Mouse (Mus musculus) hindbrain, embryonic 15.5 days (tissue): ENCODE measurements around the gene Fat2. TPM values are rescaled to one million over a fixed set of nuclear protein-coding genes. Genes with fewer than 3 reads are reported as not detected.

Experiments used
- ATAC-seq: fragments of 200-750 bp; cut with Nextera tagmentation; 2 replicates; pipeline ENCODE4 v1.8.0; 2017; ENCODE audit warnings: low read depth, moderate number of reproducible peaks, moderate TSS enrichment; ENCODE audit not compliant: low FRiP score
- H3K27ac ChIP-seq: fragments of 300-500 bp; sonication (generic); replicated peaks from 2 replicates; pipeline ENCODE4 v1.5.1; 2015; ENCODE audit warnings: mild to moderate bottlenecking, inconsistent platforms
- H3K27me3 ChIP-seq: fragments of 300-500 bp; sonication (generic); 2 replicates; pipeline ENCODE4 v1.6.1; 2015; ENCODE audit warnings: control low read depth, inconsistent platforms
- H3K36me3 ChIP-seq: fragments of 300-500 bp; sonication (generic); 2 replicates; pipeline ENCODE4 v1.6.1; 2015; ENCODE audit warnings: control low read depth, inconsistent platforms
- H3K4me1 ChIP-seq: fragments of 300-500 bp; sonication (generic); replicated peaks from 2 replicates; pipeline ENCODE4 v1.6.1; 2015; ENCODE audit warnings: control low read depth, inconsistent platforms
- H3K4me2 ChIP-seq: fragments of 300-500 bp; sonication (generic); 2 replicates; pipeline ENCODE4 v1.6.1; 2015; ENCODE audit warnings: moderate library complexity, mild to moderate bottlenecking, inconsistent platforms
- H3K4me3 ChIP-seq: fragments of 300-500 bp; sonication (generic); 2 replicates; pipeline ENCODE4 v1.5.1; 2015; ENCODE audit warnings: mild to moderate bottlenecking, inconsistent platforms
- H3K9ac ChIP-seq: fragments of 300-500 bp; sonication (generic); 2 replicates; pipeline ENCODE4 v1.6.1; 2015; ENCODE audit warnings: inconsistent platforms
- H3K9me3 ChIP-seq: fragments of 300-500 bp; sonication (generic); 2 replicates; pipeline ENCODE4 v1.6.1; 2016; ENCODE audit warnings: control low read depth, inconsistent platforms
- WGBS: fragments of 180-500 bp; shearing (Covaris S2); methylation state at CpG from one replicate; pipeline ENCODE4 v1.1.7; 2015; 5-methylcytosine and 5-hydroxymethylcytosine counted together
- polyA plus RNA-seq: library from polyadenylated mRNA; unstranded; fragments of >200 nt; fragmentation: Nextera tagmentation; extraction: Ambion mirVana; gene quantifications from 2 replicates; pipeline ENCODE4 v1.2.1, GENCODE M21; 2015

Gene Fat2
- polyA plus RNA-seq, 1 experiment from 2014 or later, result 0.40 TPM

DNA sequence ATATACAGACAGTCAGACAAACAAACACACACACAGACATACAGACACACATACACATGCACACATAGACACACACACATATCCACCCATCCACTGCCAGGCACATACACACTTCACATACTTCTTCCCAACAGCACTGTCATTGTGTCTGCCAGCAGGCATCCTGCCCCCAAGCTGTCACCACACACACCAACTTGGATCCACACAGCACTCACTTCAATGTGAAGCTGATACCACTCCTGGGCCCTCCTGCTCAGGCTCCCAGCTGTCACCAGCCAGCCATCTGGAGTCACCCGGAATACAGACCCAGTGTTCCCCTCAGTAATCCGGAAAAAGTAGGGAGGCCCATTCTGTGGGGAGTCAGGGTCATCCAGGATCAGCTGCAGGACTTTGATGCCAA, 70.7 kb downstream of the Fat2 start:
- ATAC-seq, result no peak
- 50% methylated on average over 2 of the region's 2 CpGs for WGBS
- Histone ChIP-seq H3K4me2 (no peak overlapping the region), H3K27ac (no peak overlapping the region), H3K4me1 (no peaks in the 10 kb centered on the region), H3K9me3 (no peaks in the 10 kb centered on the region), H3K27me3 (no peaks in the 10 kb centered on the region), H3K36me3 (no peaks in the 10 kb centered on the region), H3K4me3 (no peak overlapping the region), H3K9ac (no peak overlapping the region)

DNA sequence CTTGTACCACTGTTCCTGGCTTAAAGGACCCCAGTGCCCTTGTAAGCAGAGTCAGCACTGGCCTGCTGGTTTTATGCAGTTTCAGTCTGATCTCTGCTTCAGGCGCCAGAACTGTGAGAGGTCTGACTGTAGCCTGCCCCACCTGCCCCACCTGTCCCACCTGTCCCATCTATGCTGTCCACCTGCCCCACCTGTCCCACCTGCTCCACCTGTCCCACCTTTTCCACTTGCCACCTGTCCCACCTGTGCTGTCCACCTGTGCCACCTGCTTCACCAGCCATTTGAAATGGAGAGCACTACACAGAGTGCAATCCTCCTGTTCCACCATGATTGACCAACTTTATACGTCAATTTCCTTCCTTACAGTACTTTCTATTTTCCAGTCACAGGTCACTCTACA, 72.0 kb downstream of the Fat2 start:
- Histone ChIP-seq H3K4me2 (no peak overlapping the region), H3K27ac (no peak overlapping the region), H3K36me3 (no peaks in the 10 kb centered on the region), H3K4me3 (no peak overlapping the region), H3K9ac (no peak overlapping the region), H3K4me1 (no peaks in the 10 kb centered on the region), H3K9me3 (no peaks in the 10 kb centered on the region), H3K27me3 (no peaks in the 10 kb centered on the region)
- ATAC-seq, result no peak
- WGBS, result 84% methylated on average over 2 of the region's 2 CpGs

DNA sequence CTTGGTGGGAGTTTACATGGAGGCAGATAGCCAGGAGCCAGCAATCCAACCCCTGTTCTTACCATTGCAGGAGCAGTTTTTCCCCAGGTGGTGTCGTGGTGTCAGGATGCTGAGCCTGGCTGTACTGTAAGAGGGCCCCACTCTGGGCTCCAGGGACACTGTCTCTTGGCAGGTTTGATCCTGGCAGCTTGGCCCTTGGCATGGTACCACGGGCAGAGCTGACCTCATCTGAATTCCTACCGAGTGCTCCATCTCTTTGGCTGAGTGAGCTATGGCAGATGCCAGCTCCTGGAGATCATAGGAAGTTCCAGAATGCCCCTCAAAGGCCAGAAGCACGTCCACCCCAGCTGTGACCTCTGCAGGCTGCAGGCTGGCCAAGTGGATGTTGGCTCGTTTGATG, 74.4 kb downstream of the Fat2 start:
- no peak overlapping the region for H3K4me2 ChIP-seq
- 59% methylated on average over 5 of the region's 5 CpGs for WGBS
- no peaks in the 10 kb centered on the region for H3K9me3 ChIP-seq
- H3K27me3 ChIP-seq, result no peaks in the 10 kb centered on the region
- H3K36me3 ChIP-seq, result no peaks in the 10 kb centered on the region
- ATAC-seq, result no peak
- H3K4me3 ChIP-seq, result no peak overlapping the region
- H3K27ac ChIP-seq, result no peak overlapping the region
- H3K9ac ChIP-seq, result no peak overlapping the region
- H3K4me1 ChIP-seq, result no peaks in the 10 kb centered on the region

DNA sequence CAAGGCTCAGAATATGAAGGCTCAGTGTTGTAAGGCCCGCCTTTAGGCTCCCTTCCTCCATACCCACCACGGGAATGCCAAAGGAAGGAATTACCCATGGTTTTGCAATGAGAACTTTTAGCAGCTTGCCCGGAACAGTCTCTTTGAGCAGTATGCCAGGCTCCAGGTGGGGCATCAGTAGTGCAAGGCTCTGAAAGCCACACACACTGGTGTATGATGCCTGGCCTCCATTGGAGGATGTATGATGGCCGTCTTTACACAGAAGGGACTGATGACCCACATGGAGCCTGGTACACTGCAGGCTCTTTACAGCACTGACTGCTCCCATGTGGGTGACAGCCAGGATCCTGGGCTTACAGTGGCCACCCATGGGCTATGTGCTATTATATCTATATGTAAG, 75.3 kb downstream of the Fat2 start:
- H3K9ac ChIP-seq, result no peak overlapping the region
- H3K4me1 ChIP-seq, result no peaks in the 10 kb centered on the region
- no peaks in the 10 kb centered on the region for H3K9me3 ChIP-seq
- no peak overlapping the region for H3K4me2 ChIP-seq
- H3K36me3 ChIP-seq, result no peaks in the 10 kb centered on the region
- no peaks in the 10 kb centered on the region for H3K27me3 ChIP-seq
- no peak overlapping the region for H3K4me3 ChIP-seq
- no peak overlapping the region for H3K27ac ChIP-seq
- ATAC-seq, result no peak
- 92% methylated on average over 4 of the region's 4 CpGs for WGBS

DNA sequence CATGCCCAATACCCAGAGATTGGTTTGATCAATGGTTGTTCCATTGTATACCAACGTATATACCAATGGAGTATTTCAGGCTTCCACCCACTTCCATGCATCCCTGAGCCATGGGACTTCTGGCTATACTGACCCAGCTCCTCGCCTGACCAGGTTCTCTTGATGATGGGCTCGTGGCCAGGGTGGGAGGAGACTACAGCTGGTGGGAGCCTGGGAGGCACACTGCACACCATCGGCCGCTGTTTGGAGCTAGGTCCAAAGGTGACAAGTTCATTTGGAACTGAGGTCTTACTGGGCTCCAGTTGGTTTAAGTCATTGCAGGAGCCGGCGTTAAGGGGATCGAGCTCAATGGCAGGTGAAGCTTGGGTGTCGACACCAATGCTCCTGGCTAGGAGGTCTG, 83.0 kb downstream of the Fat2 start:
- Histone ChIP-seq H3K9ac (no peak overlapping the region), H3K27me3 (no peaks in the 10 kb centered on the region), H3K9me3 (no peaks in the 10 kb centered on the region), H3K27ac (no peak overlapping the region), H3K4me3 (no peak overlapping the region), H3K36me3 (no peaks in the 10 kb centered on the region), H3K4me1 (no peaks in the 10 kb centered on the region), H3K4me2 (no peak overlapping the region)
- ATAC-seq, result no peak
- whole genome bisulfite sequencing, result 92% methylated on average over 9 of the region's 9 CpGs

DNA sequence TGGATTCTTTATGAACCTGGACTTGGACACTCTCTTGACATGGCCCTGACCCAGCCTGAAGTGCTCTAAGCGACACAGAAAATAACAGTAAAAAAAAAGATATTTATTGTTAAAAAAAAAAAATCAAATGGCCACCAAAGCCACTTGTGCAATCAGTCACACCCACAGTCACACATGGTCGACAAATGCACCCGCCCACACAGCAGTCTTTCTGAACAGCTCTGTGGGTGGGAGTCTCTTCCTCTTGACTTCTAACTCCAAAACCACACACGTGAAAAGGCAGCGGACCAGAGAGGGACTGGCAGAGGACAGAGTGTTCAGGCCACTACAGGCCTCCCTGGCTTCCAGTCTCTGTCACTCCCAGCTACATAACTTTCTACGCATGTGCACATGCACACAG, 85.8 kb downstream of the Fat2 start:
- H3K4me1 ChIP-seq, result no peaks in the 10 kb centered on the region
- no peak overlapping the region for H3K9ac ChIP-seq
- no peaks in the 10 kb centered on the region for H3K27me3 ChIP-seq
- H3K36me3 ChIP-seq, result no peaks in the 10 kb centered on the region
- no peak overlapping the region for H3K4me3 ChIP-seq
- no peak for ATAC-seq
- WGBS, result 70% methylated on average over 6 of the region's 6 CpGs
- H3K27ac ChIP-seq, result no peak overlapping the region
- H3K9me3 ChIP-seq, result no peaks in the 10 kb centered on the region
- H3K4me2 ChIP-seq, result no peak overlapping the region

DNA sequence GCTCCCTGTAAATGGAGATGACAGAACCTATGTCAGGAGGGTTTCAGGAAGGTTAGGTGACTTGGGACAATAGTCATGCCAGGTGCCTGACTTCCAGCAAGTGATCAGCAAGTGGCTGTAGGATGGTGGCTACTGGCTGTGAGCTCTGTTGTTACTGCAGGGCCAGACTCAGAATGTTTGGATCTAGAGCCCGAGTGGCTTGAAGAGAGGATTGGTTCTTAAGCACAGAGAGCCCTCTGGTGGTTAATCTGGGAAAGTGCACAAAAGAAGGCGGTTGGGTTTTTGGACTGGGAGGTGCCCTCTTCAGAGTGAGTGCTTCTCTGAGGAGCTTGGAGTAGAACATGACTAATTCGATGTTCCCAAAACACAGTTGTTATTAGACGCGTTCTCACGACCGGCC, 95.8 kb downstream of the Fat2 start:
- H3K27ac ChIP-seq, result no peak overlapping the region
- no peak overlapping the region for H3K4me2 ChIP-seq
- no peak for ATAC-seq
- no peaks in the 10 kb centered on the region for H3K9me3 ChIP-seq
- no peaks in the 10 kb centered on the region for H3K4me1 ChIP-seq
- H3K4me3 ChIP-seq, result no peak overlapping the region
- no peaks in the 10 kb centered on the region for H3K27me3 ChIP-seq
- no peaks in the 10 kb centered on the region for H3K36me3 ChIP-seq
- H3K9ac ChIP-seq, result no peak overlapping the region
- 67% methylated on average over 7 of the region's 7 CpGs for WGBS

DNA sequence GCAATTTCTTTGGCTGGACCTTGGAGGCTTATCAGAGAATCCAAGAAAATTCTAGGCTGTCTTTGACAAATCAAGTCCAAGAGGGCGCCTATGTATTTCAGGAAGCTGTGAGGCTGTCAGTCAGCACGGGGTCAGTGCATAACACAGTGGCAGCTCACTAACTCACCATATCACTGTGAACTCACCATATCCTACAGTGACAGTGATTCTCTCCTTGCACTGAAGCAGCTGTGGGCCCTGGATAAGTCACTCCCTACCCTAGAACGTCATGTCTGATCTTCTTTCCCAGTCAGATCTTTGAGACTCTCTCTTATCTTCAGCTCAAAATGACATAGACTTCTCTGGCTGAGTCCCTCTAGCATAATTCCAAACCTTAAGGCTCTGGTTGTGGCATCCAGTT, 96.9 kb downstream of the Fat2 start:
- WGBS, result 78% methylated on average over 3 of the region's 3 CpGs
- no peaks in the 10 kb centered on the region for H3K27me3 ChIP-seq
- no peaks in the 10 kb centered on the region for H3K36me3 ChIP-seq
- ATAC-seq, result no peak
- no peak overlapping the region for H3K27ac ChIP-seq
- H3K4me1 ChIP-seq, result no peaks in the 10 kb centered on the region
- no peak overlapping the region for H3K9ac ChIP-seq
- no peak overlapping the region for H3K4me3 ChIP-seq
- no peak overlapping the region for H3K4me2 ChIP-seq
- no peaks in the 10 kb centered on the region for H3K9me3 ChIP-seq

DNA sequence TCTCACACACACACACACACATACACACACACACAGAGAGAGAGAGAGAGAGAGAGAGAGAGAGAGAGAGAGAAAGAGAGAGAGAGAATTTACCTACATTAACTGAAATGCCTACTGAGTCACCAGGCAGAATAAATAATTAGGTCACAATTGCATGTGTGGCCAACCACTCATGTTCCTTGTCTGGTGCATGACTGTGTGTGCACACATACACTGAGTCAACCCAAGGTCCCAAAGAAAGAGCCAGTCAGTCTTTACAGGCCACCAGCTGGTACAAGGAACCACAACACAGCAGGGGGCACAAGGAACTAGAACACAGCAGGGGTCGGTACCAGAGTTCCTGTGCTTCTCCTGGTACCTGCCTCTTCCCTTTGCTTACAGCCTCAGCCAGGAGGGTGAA, 99.5 kb downstream of the Fat2 start:
- H3K9ac ChIP-seq, result no peak overlapping the region
- H3K27me3 ChIP-seq, result no peaks in the 10 kb centered on the region
- H3K4me3 ChIP-seq, result no peak overlapping the region
- peaks cover 16% of the 10 kb centered on the region; the same call in 1 of the 2 replicates for H3K36me3 ChIP-seq
- H3K4me1 ChIP-seq, result no peaks in the 10 kb centered on the region
- no peaks in the 10 kb centered on the region for H3K9me3 ChIP-seq
- WGBS, result 86% methylated on average over 1 of the region's 1 CpGs
- H3K27ac ChIP-seq, result no peak overlapping the region
- H3K4me2 ChIP-seq, result no peak overlapping the region
- no peak for ATAC-seq

DNA sequence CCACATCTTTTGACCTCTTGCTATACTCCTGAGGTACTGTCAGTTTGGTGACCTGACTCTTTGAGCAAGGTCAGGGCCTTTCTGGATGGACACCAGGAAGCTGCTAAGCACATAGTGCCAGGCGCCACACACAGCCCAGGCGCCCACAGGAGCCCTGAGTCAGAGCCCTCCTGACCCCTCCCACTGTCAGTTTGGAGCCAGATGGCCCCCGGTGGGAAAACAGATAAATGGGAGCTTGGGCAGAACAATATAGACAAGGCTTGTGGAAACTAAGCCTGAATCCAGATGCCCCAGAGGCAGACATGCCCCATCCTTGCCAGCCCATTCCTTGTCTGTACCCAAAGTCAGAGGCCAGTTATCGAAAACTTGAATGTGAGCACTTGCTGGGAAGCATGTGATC, 101.6 kb downstream of the Fat2 start:
- Histone ChIP-seq H3K36me3 (peaks cover 24% of the 10 kb centered on the region), H3K27ac (no peak overlapping the region), H3K4me2 (no peak overlapping the region), H3K27me3 (no peaks in the 10 kb centered on the region), H3K4me3 (no peak overlapping the region), H3K9me3 (no peaks in the 10 kb centered on the region), H3K4me1 (no peaks in the 10 kb centered on the region), H3K9ac (no peak overlapping the region)
- no peak for ATAC-seq
- WGBS, result 81% methylated on average over 4 of the region's 4 CpGs

DNA sequence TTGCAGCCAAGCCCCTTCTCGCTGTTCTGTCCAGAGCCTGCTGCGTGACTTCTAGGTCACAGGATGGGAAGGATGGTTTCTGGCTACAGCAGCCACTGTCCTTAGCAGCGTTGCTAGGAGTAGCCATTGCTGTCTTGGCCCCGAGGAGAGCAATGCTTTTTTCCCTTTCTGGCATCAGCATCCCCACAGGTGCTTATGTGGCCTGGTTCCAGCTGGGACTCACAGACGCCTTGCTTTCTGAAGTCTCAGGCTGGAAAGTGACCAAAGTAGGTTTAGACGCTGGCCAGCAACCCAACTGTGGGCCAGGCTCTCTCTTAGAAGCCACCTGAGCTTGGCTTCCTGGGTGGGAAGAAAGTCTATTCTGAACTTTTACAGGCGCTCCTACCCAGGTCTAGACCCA, 102.1 kb downstream of the Fat2 start:
- H3K4me1 ChIP-seq, result no peaks in the 10 kb centered on the region
- no peak overlapping the region for H3K4me2 ChIP-seq
- no peak overlapping the region for H3K4me3 ChIP-seq
- no peak overlapping the region for H3K9ac ChIP-seq
- H3K27ac ChIP-seq, result no peak overlapping the region
- no peak for ATAC-seq
- H3K9me3 ChIP-seq, result no peaks in the 10 kb centered on the region
- peaks cover 24% of the 10 kb centered on the region for H3K36me3 ChIP-seq
- 87% methylated on average over 7 of the region's 7 CpGs for WGBS
- H3K27me3 ChIP-seq, result no peaks in the 10 kb centered on the region

DNA sequence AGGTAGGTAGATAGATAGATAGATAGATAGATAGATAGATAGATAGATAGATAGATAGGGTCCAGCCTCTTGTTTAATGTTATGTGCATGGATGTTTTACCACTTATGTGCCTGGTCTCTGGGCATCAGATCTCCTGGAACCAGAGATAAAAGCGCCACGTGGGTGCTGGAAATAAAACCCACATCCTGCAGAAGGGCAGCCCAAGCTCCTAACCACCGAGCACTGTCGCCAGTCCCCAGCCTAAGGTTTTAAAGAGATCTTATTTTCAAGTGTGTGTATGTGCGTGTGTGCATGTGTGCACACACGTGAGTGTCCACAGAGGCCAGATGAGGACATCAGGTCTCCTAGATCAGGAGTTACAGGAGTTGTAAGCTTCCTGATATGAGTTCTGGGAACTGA, 105.3 kb downstream of the Fat2 start:
- Histone ChIP-seq H3K4me3 (no peak overlapping the region), H3K27me3 (no peaks in the 10 kb centered on the region), H3K4me1 (no peaks in the 10 kb centered on the region), H3K36me3 (peaks cover 38% of the 10 kb centered on the region), H3K9me3 (no peaks in the 10 kb centered on the region), H3K4me2 (no peak overlapping the region), H3K9ac (no peak overlapping the region), H3K27ac (no peak overlapping the region)
- ATAC-seq, result no peak
- 96% methylated on average over 6 of the region's 6 CpGs for whole genome bisulfite sequencing

DNA sequence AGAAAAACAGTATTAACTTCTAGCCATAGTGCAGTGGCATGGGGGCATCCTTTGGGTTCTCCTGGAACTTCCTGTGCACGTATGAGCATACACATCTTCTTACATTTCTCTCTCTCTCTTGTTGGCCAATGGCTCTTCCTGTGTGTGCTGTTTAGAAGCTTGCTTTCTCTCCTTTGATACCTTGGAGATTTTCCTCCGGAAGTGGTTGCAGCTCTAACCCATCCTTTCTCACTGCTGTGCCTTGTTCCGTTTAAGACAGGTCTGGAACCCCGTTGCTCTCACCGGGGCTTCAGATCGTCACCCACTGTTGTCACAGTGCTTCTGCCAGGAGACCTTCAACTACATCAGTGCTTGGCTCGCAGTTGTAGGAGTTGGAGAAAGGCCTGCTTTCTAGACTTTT, 115.1 kb downstream of the Fat2 start:
- no peak overlapping the region for H3K27ac ChIP-seq
- H3K27me3 ChIP-seq, result no peaks in the 10 kb centered on the region
- no peak overlapping the region for H3K4me3 ChIP-seq
- no peak for ATAC-seq
- H3K9me3 ChIP-seq, result no peaks in the 10 kb centered on the region
- no peak overlapping the region for H3K4me2 ChIP-seq
- no peaks in the 10 kb centered on the region for H3K4me1 ChIP-seq
- no peak overlapping the region for H3K9ac ChIP-seq
- 92% methylated on average over 7 of the region's 7 CpGs for WGBS
- H3K36me3 ChIP-seq, result peaks cover 48% of the 10 kb centered on the region
